ENCODE assay signal across 19 mouse cellular contexts in the genomic region with DNA sequence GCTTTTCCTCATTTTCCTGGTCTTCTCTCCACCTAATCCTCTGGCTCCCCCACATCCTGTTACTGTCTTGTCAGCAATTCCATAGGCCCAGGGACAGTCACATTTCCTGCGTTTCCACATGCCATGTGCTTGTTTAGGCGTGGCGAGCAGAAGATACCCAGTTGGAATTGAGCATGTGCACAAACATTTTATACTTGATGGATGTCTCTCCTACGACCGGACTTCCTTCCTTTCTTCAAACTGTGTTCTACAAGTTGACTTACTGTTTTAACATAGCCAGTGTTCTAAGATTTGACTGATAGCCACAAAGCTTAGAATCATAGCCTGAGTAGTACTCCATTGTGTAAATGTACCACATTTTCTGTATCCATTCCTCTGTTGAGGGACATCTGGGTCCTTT.
"Had no signal": no experiment of that assay in that cellular context is flagged by ENCODE, and none has a peak within 500 bp of the region (broad histone marks: within the 10 kb centered on the region; RNA-seq: fewer than 3 reads in every experiment).

No protein-coding gene starts in this region.

- H3K9ac ChIP-seq: liver, embryonic 13.5 days; midbrain, embryonic 12.5 days; midbrain, embryonic 15.5 days; neural tube, embryonic 12.5 days; neural tube, embryonic 15.5 days had no signal

- H3K4me3 ChIP-seq: left cerebral cortex, adult 2 months; liver, embryonic 13.5 days; midbrain, embryonic 12.5 days; midbrain, embryonic 15.5 days; neural tube, embryonic 12.5 days; neural tube, embryonic 15.5 days had no signal

- H3K9me3 ChIP-seq: liver, embryonic 13.5 days; midbrain, embryonic 12.5 days; midbrain, embryonic 15.5 days; neural tube, embryonic 12.5 days; neural tube, embryonic 15.5 days had no signal

- H3K4me2 ChIP-seq: liver, embryonic 13.5 days; midbrain, embryonic 12.5 days; midbrain, embryonic 15.5 days; neural tube, embryonic 12.5 days; neural tube, embryonic 15.5 days had no signal

- ATAC-seq: inflammation-experienced regulatory T-cells, adult 6 months; intestine, embryonic 16.5 days; midbrain, embryonic 15.5 days had no signal

- H3K4me1 ChIP-seq: liver, embryonic 13.5 days; midbrain, embryonic 12.5 days; midbrain, embryonic 15.5 days; neural tube, embryonic 12.5 days; neural tube, embryonic 15.5 days had no signal

- H3K27me3 ChIP-seq: liver, embryonic 13.5 days; midbrain, embryonic 12.5 days; midbrain, embryonic 15.5 days; neural tube, embryonic 12.5 days; neural tube, embryonic 15.5 days had no signal

- H3K27ac ChIP-seq: left cerebral cortex, adult 2 months; liver, embryonic 13.5 days; macrophage; midbrain, embryonic 12.5 days; midbrain, embryonic 15.5 days; neural tube, embryonic 12.5 days; neural tube, embryonic 15.5 days; stomach, postnatal 0 days had no signal

- H3K36me3 ChIP-seq: liver, embryonic 13.5 days; midbrain, embryonic 12.5 days; midbrain, embryonic 15.5 days; neural tube, embryonic 12.5 days; neural tube, embryonic 15.5 days had no signal

- DNase-seq: kidney, adult 18-20 months; kidney, adult 9 months; kidney, postnatal 10 days; kidney, postnatal 36 days; layer of hippocampus, postnatal 36 days; liver, embryonic 13.5 days; right cerebral cortex, adult 18-20 months; right cerebral cortex, postnatal 14 days; right cerebral cortex, postnatal 4 days; thymus, postnatal 25 days had no signal
